Mouse (Mus musculus): ENCODE results near the gene Sh3bgrl. TPM values are rescaled to one million over a fixed set of nuclear protein-coding genes. Genes with fewer than 3 reads are reported as not detected.
A peak's percentile ranks its signal among the peaks of the same experiment; 100 is the strongest.

Sh3bgrl gene
- polyA plus RNA-seq, 1 experiment from 2014 or later = 36.8 TPM

- H3K27me3 ChIP-seq (ENCODE audit: insufficient read depth, low read length) = no peaks in the 10 kb centered on the region
- H3K4me2 ChIP-seq (ENCODE audit: low read depth, low read length) = no peak overlapping the region
Measured at GRCm38 (mm10) chrX:109160901-109161300, 65.7 kb downstream of the Sh3bgrl start.

GRCm38 (mm10) chrX:109175038-109175437, 79.9 kb downstream of the Sh3bgrl start:
- H3K4me2 ChIP-seq (ENCODE audit: low read depth, low read length) = no peak overlapping the region
- WGBS (ENCODE audit: insufficient replicate concordance) = 47% methylated on average over 2 of the region's 2 CpGs
- ATAC-seq (no peak), DNase-seq (no peak)
- H3K9ac ChIP-seq (replicated peaks) = no peak overlapping the region
- H3K36me3 ChIP-seq (replicated peaks; ENCODE audit: insufficient read depth, low read length) = no peaks in the 10 kb centered on the region
- no peaks in the 10 kb centered on the region for H3K27me3 ChIP-seq (ENCODE audit: insufficient read depth, low read length)
- H3K27ac ChIP-seq (ENCODE audit: low read depth) = no peak overlapping the region
- no peaks in the 10 kb centered on the region for H3K4me1 ChIP-seq (ENCODE audit: insufficient read depth)
- no peaks in the 10 kb centered on the region for H3K9me3 ChIP-seq (ENCODE audit: low read length)
- TF ChIP-seq CTCF (IDR thresholded peaks at IDR 0.05; ENCODE audit: low read depth) = no peak
- TF ChIP-seq EP300 (IDR thresholded peaks at IDR 0.05; ENCODE audit: low read depth) = no peak
- no peak overlapping the region for H3K4me3 ChIP-seq (ENCODE audit: low read depth, low read length)

More at GRCm38 (mm10) chrX:109160901-109161300, 65.7 kb downstream of the Sh3bgrl start:
- DNase-seq = no peak
- Histone ChIP-seq H3K4me1 (ENCODE audit: insufficient read depth) (no peaks in the 10 kb centered on the region), H3K27ac (ENCODE audit: low read depth) (no peak overlapping the region), H3K36me3 (replicated peaks; ENCODE audit: insufficient read depth, low read length) (no peaks in the 10 kb centered on the region), H3K9ac (replicated peaks) (no peak overlapping the region), H3K9me3 (ENCODE audit: low read length) (no peaks in the 10 kb centered on the region), H3K4me3 (ENCODE audit: low read depth, low read length) (no peak overlapping the region)
- no peak for TF ChIP-seq EP300 (IDR thresholded peaks at IDR 0.05; ENCODE audit: low read depth)
- TF ChIP-seq CTCF (IDR thresholded peaks at IDR 0.05; ENCODE audit: low read depth) = no peak
- WGBS (ENCODE audit: insufficient replicate concordance) = 51% methylated on average over 4 of the region's 4 CpGs
- no peak for ATAC-seq

- Histone ChIP-seq H3K4me2 (ENCODE audit: low read depth, low read length) (no peak overlapping the region), H3K9me3 (ENCODE audit: low read length) (no peaks in the 10 kb centered on the region), H3K27me3 (ENCODE audit: insufficient read depth, low read length) (no peaks in the 10 kb centered on the region), H3K9ac (replicated peaks) (no peak overlapping the region), H3K4me1 (ENCODE audit: insufficient read depth) (no peaks in the 10 kb centered on the region), H3K36me3 (replicated peaks; ENCODE audit: insufficient read depth, low read length) (no peaks in the 10 kb centered on the region), H3K4me3 (ENCODE audit: low read depth, low read length) (no peak overlapping the region), H3K27ac (ENCODE audit: low read depth) (no peak overlapping the region)
- no peak for TF ChIP-seq EP300 (IDR thresholded peaks at IDR 0.05; ENCODE audit: low read depth)
- TF ChIP-seq CTCF (IDR thresholded peaks at IDR 0.05; ENCODE audit: low read depth) = no peak
- WGBS (ENCODE audit: insufficient replicate concordance) = 53% methylated on average over 3 of the region's 3 CpGs
- no peak for DNase-seq
- no peak for ATAC-seq
Measured at GRCm38 (mm10) chrX:109175470-109175869, 80.3 kb downstream of the Sh3bgrl start.

- 63% methylated on average over 4 of the region's 4 CpGs for WGBS (ENCODE audit: insufficient replicate concordance)
- Histone ChIP-seq H3K9ac (replicated peaks) (no peak overlapping the region), H3K27me3 (ENCODE audit: insufficient read depth, low read length) (no peaks in the 10 kb centered on the region), H3K4me3 (ENCODE audit: low read depth, low read length) (no peak overlapping the region), H3K36me3 (replicated peaks; ENCODE audit: insufficient read depth, low read length) (no peaks in the 10 kb centered on the region), H3K4me2 (ENCODE audit: low read depth, low read length) (no peak overlapping the region), H3K27ac (ENCODE audit: low read depth) (no peak overlapping the region), H3K9me3 (ENCODE audit: low read length) (no peaks in the 10 kb centered on the region), H3K4me1 (ENCODE audit: insufficient read depth) (no peaks in the 10 kb centered on the region)
- no peak for TF ChIP-seq EP300 (IDR thresholded peaks at IDR 0.05; ENCODE audit: low read depth)
- no peak for TF ChIP-seq CTCF (IDR thresholded peaks at IDR 0.05; ENCODE audit: low read depth)
- ATAC-seq (peak; percentile 61), DNase-seq (no peak)
Measured at GRCm38 (mm10) chrX:109184706-109185478, 89.7 kb downstream of the Sh3bgrl start.

GRCm38 (mm10) chrX:109189607-109190006, 94.4 kb downstream of the Sh3bgrl start:
- H3K27ac ChIP-seq (ENCODE audit: low read depth) = no peak overlapping the region
- no peaks in the 10 kb centered on the region for H3K36me3 ChIP-seq (replicated peaks; ENCODE audit: insufficient read depth, low read length)
- H3K4me3 ChIP-seq (ENCODE audit: low read depth, low read length) = no peak overlapping the region
- no peaks in the 10 kb centered on the region for H3K27me3 ChIP-seq (ENCODE audit: insufficient read depth, low read length)
- no peak overlapping the region for H3K4me2 ChIP-seq (ENCODE audit: low read depth, low read length)
- 66% methylated on average over 4 of the region's 4 CpGs for WGBS (ENCODE audit: insufficient replicate concordance)
- no peaks in the 10 kb centered on the region for H3K9me3 ChIP-seq (ENCODE audit: low read length)
- no peaks in the 10 kb centered on the region for H3K4me1 ChIP-seq (ENCODE audit: insufficient read depth)
- ATAC-seq = no peak
- DNase-seq = no peak
- TF ChIP-seq CTCF (IDR thresholded peaks at IDR 0.05; ENCODE audit: low read depth) = no peak
- TF ChIP-seq EP300 (IDR thresholded peaks at IDR 0.05; ENCODE audit: low read depth) = no peak
- no peak overlapping the region for H3K9ac ChIP-seq (replicated peaks)

GRCm38 (mm10) chrX:109190969-109191368, 95.8 kb downstream of the Sh3bgrl start:
- 52% methylated on average over 4 of the region's 4 CpGs for WGBS (ENCODE audit: insufficient replicate concordance)
- Histone ChIP-seq H3K27me3 (ENCODE audit: insufficient read depth, low read length) (no peaks in the 10 kb centered on the region), H3K27ac (ENCODE audit: low read depth) (peak overlapping the region; percentile 49), H3K4me3 (ENCODE audit: low read depth, low read length) (no peak overlapping the region), H3K9me3 (ENCODE audit: low read length) (no peaks in the 10 kb centered on the region), H3K36me3 (replicated peaks; ENCODE audit: insufficient read depth, low read length) (no peaks in the 10 kb centered on the region), H3K4me2 (ENCODE audit: low read depth, low read length) (no peak overlapping the region), H3K4me1 (ENCODE audit: insufficient read depth) (no peaks in the 10 kb centered on the region), H3K9ac (replicated peaks) (no peak overlapping the region)
- TF ChIP-seq CTCF (IDR thresholded peaks at IDR 0.05; ENCODE audit: low read depth) = no peak
- TF ChIP-seq EP300 (IDR thresholded peaks at IDR 0.05; ENCODE audit: low read depth) = no peak
- ATAC-seq = peak; percentile 83
- peak; percentile 16 for DNase-seq
